Mouse (Mus musculus) MEL (cell line): ENCODE data around the gene Crhr2.

ENCODE experiments used
- BHLHE40 ChIP-seq: IDR thresholded peaks from 2 replicates; pipeline ENCODE4 v1.6.1; 2012; ENCODE audit warnings: low read depth, mild to moderate bottlenecking, inconsistent platforms, low read length, improper control_type of control experiment, borderline replicate concordance
- CTCF ChIP-seq, 3 experiments: IDR thresholded peaks in 2 of 3; conservative IDR thresholded peaks in 1 of 3; 2 replicates each; pipeline ENCODE4 v1.5.1; 2011 to 2012; ENCODE audit warnings: low read length in 3 of 3, low read depth in 2 of 3, mild to moderate bottlenecking in 2 of 3, improper control_type of control experiment in 1 of 3, inconsistent platforms in 1 of 3, mixed read lengths in 1 of 3, moderate library complexity in 1 of 3; ENCODE audit not compliant: control insufficient read depth in 1 of 3, insufficient read depth in 1 of 3, poor library complexity in 1 of 3, severe bottlenecking in 1 of 3
- EP300 ChIP-seq, 2 experiments: IDR thresholded peaks; 2 replicates each; pipeline ENCODE4 v1.6.1; 2011; ENCODE audit warnings: improper control_type of control experiment in 2 of 2, low read length in 2 of 2, low read depth in 1 of 2, mild to moderate bottlenecking in 1 of 2
- MAFK ChIP-seq: IDR thresholded peaks from 2 replicates; pipeline ENCODE4 v1.6.1; 2011; ENCODE audit warnings: low read depth, mild to moderate bottlenecking, low read length, improper control_type of control experiment, borderline replicate concordance
- MEF2A ChIP-seq: IDR thresholded peaks from 2 replicates; pipeline ENCODE4 v1.6.1; 2014; ENCODE audit warnings: low read depth, mild to moderate bottlenecking, inconsistent platforms, low read length, improper control_type of control experiment; ENCODE audit not compliant: poor library complexity, insufficient replicate concordance, severe bottlenecking; ENCODE audit errors: extremely low read depth
- MYC ChIP-seq: IDR thresholded peaks from 2 replicates; pipeline ENCODE4 v1.6.1; 2011; ENCODE audit warnings: low read depth, mild to moderate bottlenecking, low read length, improper control_type of control experiment, moderate library complexity
- POLR2A ChIP-seq, 2 experiments: IDR thresholded peaks; 2 replicates each; pipeline ENCODE4 v1.6.1; 2011 to 2012; ENCODE audit warnings: low read length in 2 of 2, mild to moderate bottlenecking in 2 of 2, control low read depth in 1 of 2, improper control_type of control experiment in 1 of 2, low read depth in 1 of 2, moderate library complexity in 1 of 2; ENCODE audit not compliant: control insufficient read depth in 1 of 2, insufficient read depth in 1 of 2, poor library complexity in 1 of 2
- RAD21 ChIP-seq: IDR thresholded peaks from 2 replicates; pipeline ENCODE4 v1.6.1; 2011; ENCODE audit warnings: mild to moderate bottlenecking, low read depth, low read length, improper control_type of control experiment
- ZNF384 ChIP-seq: IDR thresholded peaks from 2 replicates; pipeline ENCODE4 v1.6.1; 2012; ENCODE audit warnings: low read depth, mild to moderate bottlenecking, inconsistent platforms, low read length, improper control_type of control experiment

DNA sequence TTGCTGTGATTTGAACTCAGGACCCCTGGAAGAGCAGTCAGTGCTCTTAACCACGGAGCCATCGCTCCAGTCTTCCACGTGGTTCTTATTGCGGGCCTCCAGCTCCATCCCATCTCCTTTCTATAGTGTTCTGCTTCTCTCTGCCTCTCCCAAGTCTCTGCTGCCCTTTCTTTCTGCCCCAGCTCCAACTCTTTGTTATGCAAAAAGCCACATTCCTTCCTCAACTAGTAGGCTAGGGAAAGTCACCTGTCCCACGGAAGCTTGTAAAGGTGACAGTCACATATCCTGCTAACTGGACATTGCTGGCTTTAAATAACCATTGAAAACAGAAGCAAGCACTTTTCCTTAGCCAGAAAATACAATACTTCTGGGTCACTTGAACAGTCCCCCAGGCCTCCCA lies 37.0 kb upstream of the Crhr2 start:
- TF ChIP-seq POLR2A (IDR thresholded peaks at IDR 0.05; ENCODE audit: control insufficient read depth in 1 of 2, insufficient read depth in 1 of 2, low read depth in 1 of 2, low read length in 2 of 2, poor library complexity in 1 of 2) (no peak), MAFK (no peak), RAD21 (no peak), MEF2A (no peak), CTCF (IDR thresholded peaks at IDR 0.05 in 2 of 3, conservative IDR thresholded peaks at IDR 0.05 in 1 of 3; ENCODE audit: control insufficient read depth in 1 of 3, insufficient read depth in 1 of 3, low read depth in 2 of 3, low read length in 3 of 3, poor library complexity in 1 of 3, severe bottlenecking in 1 of 3) (no peak), BHLHE40 (no peak), MYC (no peak), EP300 (IDR thresholded peaks at IDR 0.05; ENCODE audit: low read depth in 1 of 2, low read length in 2 of 2) (no peak), ZNF384 (no peak)
